Mouse (Mus musculus): ENCODE data around the gene Dlg1. TPM values are rescaled to one million over a fixed set of nuclear protein-coding genes. Genes with fewer than 3 reads are reported as not detected.

The Dlg1 gene
- polyA plus RNA-seq, 1 experiment from 2014 or later = 13.0 TPM

GRCm38 (mm10) chr16:31908959-31909358 is 245.7 kb downstream of the Dlg1 start:
- Histone ChIP-seq H3K4me2 (no peak overlapping the region), H3K36me3 (no peaks in the 10 kb centered on the region), H3K9me3 (replicated peaks) (no peaks in the 10 kb centered on the region), H3K27ac (replicated peaks) (no peak overlapping the region), H3K4me3 (replicated peaks) (no peak overlapping the region), H3K9ac (replicated peaks) (no peak overlapping the region), H3K4me1 (peaks cover 14% of the 10 kb centered on the region), H3K27me3 (replicated peaks) (no peaks in the 10 kb centered on the region; the same call in 1 of the 2 replicates)
- 60% methylated on average over 11 of the region's 11 CpGs for WGBS
- ATAC-seq (ENCODE audit: low FRiP score) = no peak

GRCm38 (mm10) chr16:31910281-31910847 is 247.1 kb downstream of the Dlg1 start:
- H3K27ac ChIP-seq (replicated peaks) = no peak overlapping the region
- no peaks in the 10 kb centered on the region for H3K36me3 ChIP-seq
- peaks cover 14% of the 10 kb centered on the region for H3K4me1 ChIP-seq
- H3K9ac ChIP-seq (replicated peaks) = no peak overlapping the region
- no peak overlapping the region for H3K4me3 ChIP-seq (replicated peaks)
- no peak overlapping the region for H3K4me2 ChIP-seq
- ATAC-seq (ENCODE audit: low FRiP score) = no peak
- H3K9me3 ChIP-seq (replicated peaks) = no peaks in the 10 kb centered on the region
- WGBS = 80% methylated on average over 10 of the region's 10 CpGs
- H3K27me3 ChIP-seq (replicated peaks) = no peaks in the 10 kb centered on the region; the same call in 1 of the 2 replicates

- no peak overlapping the region for H3K4me3 ChIP-seq (replicated peaks)
- no peak overlapping the region for H3K9ac ChIP-seq (replicated peaks)
- H3K4me2 ChIP-seq = peak overlapping the region; percentile 43; the same call in 1 of the 2 replicates
- 81% methylated on average over 11 of the region's 11 CpGs for WGBS
- no peak for ATAC-seq (ENCODE audit: low FRiP score)
- peaks cover 7% of the 10 kb centered on the region for H3K4me1 ChIP-seq
- H3K9me3 ChIP-seq (replicated peaks) = no peaks in the 10 kb centered on the region
- H3K27ac ChIP-seq (replicated peaks) = no peak overlapping the region
- no peaks in the 10 kb centered on the region for H3K36me3 ChIP-seq
- no peaks in the 10 kb centered on the region for H3K27me3 ChIP-seq (replicated peaks)
Measured at GRCm38 (mm10) chr16:31917776-31918175, 254.5 kb downstream of the Dlg1 start.

GRCm38 (mm10) chr16:31918248-31918724 is 255.0 kb downstream of the Dlg1 start:
- 3% methylated on average over 14 of the region's 14 CpGs for WGBS
- ATAC-seq (ENCODE audit: low FRiP score) = peak; percentile 78
- Histone ChIP-seq H3K27ac (replicated peaks) (no peak overlapping the region), H3K36me3 (no peaks in the 10 kb centered on the region), H3K9me3 (replicated peaks) (no peaks in the 10 kb centered on the region), H3K9ac (replicated peaks) (peak overlapping the region; percentile 26; the same call in 1 of the 2 replicates), H3K4me2 (peak overlapping the region; percentile 43), H3K4me1 (peaks cover 7% of the 10 kb centered on the region), H3K27me3 (replicated peaks) (no peaks in the 10 kb centered on the region), H3K4me3 (replicated peaks) (no peak overlapping the region)

GRCm38 (mm10) chr16:31924368-31924767 is 261.1 kb downstream of the Dlg1 start:
- no peak for ATAC-seq (ENCODE audit: low FRiP score)
- Histone ChIP-seq H3K4me3 (replicated peaks) (no peak overlapping the region), H3K4me2 (no peak overlapping the region), H3K36me3 (no peaks in the 10 kb centered on the region), H3K9me3 (replicated peaks) (no peaks in the 10 kb centered on the region), H3K27me3 (replicated peaks) (no peaks in the 10 kb centered on the region), H3K27ac (replicated peaks) (no peak overlapping the region), H3K4me1 (no peaks in the 10 kb centered on the region), H3K9ac (replicated peaks) (no peak overlapping the region)
- 89% methylated on average over 6 of the region's 6 CpGs for WGBS

Other genes starting within 250 kb of the Dlg1 start
- 123 and 143 TPM in 2 replicates for gene Bdh1, start 241.2 kb upstream of the Dlg1 start, polyA plus RNA-seq (2015; fragmentation: Nextera tagmentation; extraction: Ambion mirVana)
- 0.42 and 0.61 TPM in 2 replicates for gene Meltf, start 215.4 kb downstream of the Dlg1 start, polyA plus RNA-seq (2015; fragmentation: Nextera tagmentation; extraction: Ambion mirVana)

Data from neural tube, embryonic 15.5 days (tissue).